Mouse (Mus musculus) neutrophil, adult 65 days (primary cell): Measurements from ENCODE around the gene Hcar1. TPM values are rescaled to one million over a fixed set of nuclear protein-coding genes. Genes with fewer than 3 reads are reported as not detected.

Experiments
- total RNA-seq: library from RNA; stranded (reverse); gene quantifications from 2 replicates; pipeline ENCODE4 v1.2.4, GENCODE M21; 2023

The Hcar1 gene
- not detected in 2 replicates for total RNA-seq

GRCm38 (mm10) chr5:123879928-123880327 is at the start of gene Hcar1:
TSS of gene Hcar1 (minus strand) at chr5:123880020.

DNA sequence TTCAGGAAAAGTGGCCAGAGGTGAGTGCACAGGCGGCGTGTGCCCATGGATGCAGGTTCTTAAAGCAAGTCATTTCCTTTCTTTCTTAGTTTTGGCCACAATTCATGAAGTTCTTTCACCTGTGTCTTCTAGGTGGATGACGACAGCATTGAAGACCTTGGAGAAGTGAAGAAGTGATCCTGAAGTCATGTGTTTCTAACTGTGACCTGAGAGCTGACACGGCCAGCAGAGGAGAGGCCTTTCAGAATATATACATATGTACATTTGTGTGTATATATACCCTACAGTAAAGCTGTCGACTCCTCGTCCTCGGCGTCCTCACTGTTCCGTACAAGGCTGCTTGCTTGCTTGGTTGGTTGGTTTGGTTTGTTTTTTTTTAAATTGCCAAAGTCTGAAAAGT is 47.3 kb upstream of the Hcar1 start, which contains the start of gene Gm43518:
Gm43518 (plus strand) TSS at position 301 of the 400 bp plus-strand sequence.

DNA sequence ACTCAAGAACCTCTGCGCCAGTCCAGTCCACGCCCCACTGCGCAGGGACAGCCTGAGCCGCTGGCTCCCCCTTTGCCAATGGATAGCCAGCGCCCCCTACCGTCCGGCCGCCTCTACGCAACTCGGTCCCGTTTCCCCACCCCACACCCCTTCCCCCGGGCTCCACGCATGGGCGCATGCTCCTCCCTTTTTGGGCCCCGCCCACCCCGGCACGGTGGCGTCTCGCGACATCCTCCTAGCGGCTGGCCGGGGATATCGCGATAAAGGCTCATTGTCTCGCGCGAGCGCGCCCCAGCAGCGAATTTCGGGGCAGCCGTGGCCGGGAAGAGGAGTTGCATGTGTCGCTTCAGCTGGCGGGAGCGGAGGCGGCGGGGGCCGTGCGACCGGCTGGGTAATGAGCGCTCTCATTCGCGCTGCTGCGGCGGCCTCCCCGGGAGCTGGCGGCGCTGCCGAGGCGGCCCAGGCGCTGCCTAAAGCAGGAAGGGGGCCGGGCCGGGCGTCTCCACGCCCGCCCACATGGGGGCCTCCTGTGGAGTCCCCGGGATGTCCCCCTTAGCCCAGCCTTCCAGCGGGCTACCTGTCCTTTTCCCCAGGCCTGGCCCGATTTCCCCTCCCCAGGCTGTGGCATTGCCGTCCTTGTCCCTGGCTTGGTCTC is 27.3 kb upstream of the Hcar1 start, which contains the start of gene Denr:
Denr (plus strand) TSS at position 200 of the 655 bp plus-strand sequence.

DNA sequence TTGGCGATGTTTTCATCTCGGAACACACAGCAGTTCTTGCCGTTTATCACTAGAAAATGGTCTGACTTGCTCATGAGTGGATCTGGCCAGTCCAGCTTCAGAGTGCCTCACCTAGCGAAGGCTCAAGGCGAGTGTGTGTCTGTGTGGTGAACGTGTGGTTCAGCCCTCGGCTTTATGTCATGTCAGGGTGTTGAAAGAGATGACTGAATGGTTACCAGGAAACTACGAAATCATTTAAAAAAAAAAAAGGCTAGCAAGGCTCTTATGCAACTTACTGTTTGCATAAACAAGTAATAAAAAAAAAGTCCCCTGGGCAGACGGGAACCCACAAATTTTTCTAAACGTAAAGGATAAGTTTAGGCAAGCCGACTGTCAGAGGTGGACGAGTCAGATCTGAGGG is 14.5 kb downstream of the Hcar1 start, which contains the start of gene Hcar2:
Hcar2 (minus strand) TSS at position 135 of the 400 bp plus-strand sequence.

Other genes with a start within 250 kb of the Hcar1 start
- 92.6 and 115 TPM in 2 replicates for gene Clip1, start 195.4 kb downstream of the Hcar1 start, total RNA-seq
- 111 and 157 TPM in 2 replicates for gene Zcchc8, start 158.9 kb downstream of the Hcar1 start, total RNA-seq
- 218 and 277 TPM in 2 replicates for gene Rsrc2, start 130.6 kb downstream of the Hcar1 start, total RNA-seq
- gene Kntc1, start 130.3 kb downstream of the Hcar1 start, total RNA-seq = 22.5 and 24.0 TPM in 2 replicates
- gene Hcar2, start 14.5 kb downstream of the Hcar1 start, total RNA-seq = 202 and 267 TPM in 2 replicates
- 27.4 and 29.7 TPM in 2 replicates for gene Denr, start 27.2 kb upstream of the Hcar1 start, total RNA-seq
- gene Gm43518, start 47.4 kb upstream of the Hcar1 start, total RNA-seq = not detected in 2 replicates
- 2.0 and 2.2 TPM in 2 replicates for gene Ccdc62, start 50.7 kb upstream of the Hcar1 start, total RNA-seq
- gene Hip1r, start 93.6 kb upstream of the Hcar1 start, total RNA-seq = 69.3 and 99.0 TPM in 2 replicates
- gene Vps37b, start 152.2 kb upstream of the Hcar1 start, total RNA-seq = 74.8 and 87.1 TPM in 2 replicates
- gene Abcb9, start 215.8 kb upstream of the Hcar1 start, total RNA-seq = 3.1 and 3.7 TPM in 2 replicates
- gene Ogfod2, start 232.3 kb upstream of the Hcar1 start, total RNA-seq = 16.7 and 24.5 TPM in 2 replicates
- 23.9 and 38.2 TPM in 2 replicates for gene Arl6ip4, start 236.1 kb upstream of the Hcar1 start, total RNA-seq